Mouse (Mus musculus) forebrain, postnatal 0 days (tissue): ENCODE measurements around the gene Cfap73. TPM values are rescaled to one million over a fixed set of nuclear protein-coding genes. Genes with fewer than 3 reads are reported as not detected.
A peak's percentile ranks its signal among the peaks of the same experiment; 100 is the strongest.

Experiments
- ATAC-seq: fragments of 200-750 bp; cut with Nextera tagmentation; 2 replicates; pipeline ENCODE4 v1.8.0; 2017; ENCODE audit warnings: mild to moderate bottlenecking, moderate library complexity
- DNase-seq: peaks from one replicate; pipeline ENCODE4 v3.0.0-alpha.2; 2015
- H3K27ac ChIP-seq: fragments of 300-500 bp; sonication (generic); 2 replicates; pipeline ENCODE4 v1.5.1; 2014; ENCODE audit warnings: low read depth, mild to moderate bottlenecking, antibody characterized with exemption, low read length, moderate library complexity, mixed read lengths
- H3K27me3 ChIP-seq: fragments of 300-500 bp; sonication (generic); 2 replicates; pipeline ENCODE4 v1.6.1; 2014; ENCODE audit warnings: mild to moderate bottlenecking, low read length, mixed read lengths; ENCODE audit not compliant: insufficient read depth
- H3K36me3 ChIP-seq: fragments of 300-500 bp; sonication (generic); 2 replicates; pipeline ENCODE4 v1.6.1; 2014; ENCODE audit warnings: mild to moderate bottlenecking, moderate library complexity; ENCODE audit not compliant: insufficient read depth
- H3K4me1 ChIP-seq: fragments of 300-500 bp; sonication (generic); 2 replicates; pipeline ENCODE4 v1.6.1; 2014; ENCODE audit warnings: antibody characterized with exemption; ENCODE audit not compliant: insufficient read depth
- H3K4me2 ChIP-seq: fragments of 300-500 bp; sonication (generic); 2 replicates; pipeline ENCODE4 v1.6.1; 2014; ENCODE audit warnings: low read depth, mild to moderate bottlenecking, moderate library complexity
- H3K4me3 ChIP-seq: fragments of 300-500 bp; sonication (generic); 2 replicates; pipeline ENCODE4 v1.5.1; 2014; ENCODE audit warnings: low read depth, low read length, mixed read lengths
- H3K9ac ChIP-seq: fragments of 300-500 bp; sonication (generic); 2 replicates; pipeline ENCODE4 v1.6.1; 2014; ENCODE audit warnings: mild to moderate bottlenecking
- H3K9me3 ChIP-seq: fragments of 300-500 bp; sonication (generic); 2 replicates; pipeline ENCODE4 v1.6.1; 2016; ENCODE audit warnings: low read length
- CTCF ChIP-seq: sonication (generic); IDR thresholded peaks from 2 replicates; pipeline ENCODE4 v1.5.1; 2016; ENCODE audit warnings: antibody characterized with exemption, control low read depth, low read depth
- WGBS: fragments of 180-500 bp; shearing (Covaris S2); extraction: QIAGEN DNeasy Blood & Tissue Kit; methylation state at CpG from one replicate; pipeline ENCODE4 v1.1.7; 2014; 5-methylcytosine and 5-hydroxymethylcytosine counted together
- polyA plus RNA-seq: library from polyadenylated mRNA; unstranded; fragments of >200 nt; fragmentation: Nextera tagmentation; extraction: Ambion mirVana; gene quantifications from 2 replicates; pipeline ENCODE4 v1.2.1, GENCODE M21; 2015
- total RNA-seq: library from RNA; depleted of rRNA; stranded (reverse); fragments of >200 nt; gene quantifications from 2 replicates; pipeline ENCODE4 v1.2.3, GENCODE M21; 2014

The Cfap73 gene
- total and polyA plus RNA-seq, 2 experiments from 2014 or later, result 1.2 to 1.9 TPM

DNA sequence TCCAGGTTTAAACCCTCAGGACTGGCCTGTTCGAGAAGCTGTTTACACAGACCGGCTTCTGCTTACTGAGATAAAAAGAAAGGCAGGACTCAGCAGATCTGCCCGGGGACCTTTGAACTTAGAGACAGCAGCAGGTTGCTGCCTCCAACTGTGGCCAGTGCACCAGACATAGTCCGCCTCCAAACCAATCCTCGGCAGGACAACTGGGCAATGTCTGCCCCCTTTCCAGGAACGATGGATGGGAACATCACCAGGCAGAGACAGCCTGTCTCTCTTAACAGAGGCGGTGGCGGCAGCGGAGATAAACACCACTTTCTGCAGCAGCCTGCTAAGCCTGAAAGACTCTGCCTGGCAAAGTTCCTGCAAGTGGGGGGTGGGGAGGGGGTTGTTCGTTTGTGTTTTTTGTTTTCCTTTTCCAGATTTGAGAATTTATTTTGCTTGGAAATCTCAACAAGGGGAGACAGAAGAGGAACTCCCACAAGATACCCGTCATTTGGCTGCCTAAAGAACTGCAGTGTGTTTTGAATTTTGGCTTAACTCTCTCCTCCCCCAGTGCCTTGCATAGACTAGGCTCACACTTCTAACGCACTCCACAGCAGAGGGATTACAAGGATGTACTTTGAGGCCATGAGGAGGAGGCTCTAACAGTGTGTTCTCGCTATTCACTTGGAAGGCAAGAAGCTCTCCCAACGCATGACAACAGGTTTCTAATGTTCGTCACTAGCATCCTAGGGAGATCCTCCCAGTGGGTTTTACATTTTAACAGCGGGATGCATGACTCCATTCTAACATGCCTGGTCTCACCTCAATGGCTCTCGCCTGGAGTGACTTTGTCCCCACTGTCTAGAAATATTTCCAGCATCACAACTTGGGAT lies 47.1 kb downstream of the Cfap73 start:
- 10% methylated on average over 17 of the region's 17 CpGs for WGBS
- H3K9ac ChIP-seq, result no peak overlapping the region

DNA sequence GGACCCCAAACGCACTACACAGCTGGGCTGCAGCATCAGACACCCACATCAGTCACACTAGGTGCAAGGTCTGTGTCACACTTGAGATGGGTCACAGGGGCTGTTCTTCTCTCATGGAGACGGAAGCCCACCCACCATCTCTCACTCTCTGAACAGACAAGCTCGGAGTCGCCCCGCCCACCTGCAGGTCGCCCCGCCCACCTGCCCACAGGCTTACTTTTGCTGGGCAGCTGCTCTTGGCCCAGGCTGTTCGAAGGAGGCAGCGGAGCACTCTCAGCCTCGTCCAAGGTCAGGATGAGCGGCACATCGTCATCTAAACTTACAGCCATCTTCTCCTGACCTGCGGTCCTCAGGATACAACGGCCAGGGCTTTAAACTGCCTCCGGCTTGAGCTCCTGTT lies 49.1 kb downstream of the Cfap73 start:
- 42% methylated on average over 15 of the region's 15 CpGs for WGBS
- H3K4me3 ChIP-seq, result no peak overlapping the region
- peaks cover 20% of the 10 kb centered on the region; the same call in 1 of the 2 replicates for H3K36me3 ChIP-seq
- H3K4me2 ChIP-seq, result no peak overlapping the region
- DNase-seq (no peak), ATAC-seq (no peak)
- H3K9ac ChIP-seq, result no peak overlapping the region
- H3K4me1 ChIP-seq, result peaks cover 15% of the 10 kb centered on the region
- H3K27ac ChIP-seq, result no peak overlapping the region
- no peak for TF ChIP-seq CTCF
- no peaks in the 10 kb centered on the region for H3K27me3 ChIP-seq
- no peaks in the 10 kb centered on the region for H3K9me3 ChIP-seq

More for the DNA sequence above, 47.1 kb downstream of the Cfap73 start:
- no peaks in the 10 kb centered on the region for H3K9me3 ChIP-seq
- H3K4me1 ChIP-seq, result peaks cover 15% of the 10 kb centered on the region
- peak overlapping the region; percentile 50 for H3K27ac ChIP-seq
- no peak for TF ChIP-seq CTCF
- no peaks in the 10 kb centered on the region for H3K27me3 ChIP-seq
- ATAC-seq (no peak), DNase-seq (peak; percentile 50)
- peak overlapping the region; percentile 71 for H3K4me3 ChIP-seq
- H3K4me2 ChIP-seq, result peak overlapping the region; percentile 93
- peaks cover 13% of the 10 kb centered on the region; the same call in 1 of the 2 replicates for H3K36me3 ChIP-seq

DNA sequence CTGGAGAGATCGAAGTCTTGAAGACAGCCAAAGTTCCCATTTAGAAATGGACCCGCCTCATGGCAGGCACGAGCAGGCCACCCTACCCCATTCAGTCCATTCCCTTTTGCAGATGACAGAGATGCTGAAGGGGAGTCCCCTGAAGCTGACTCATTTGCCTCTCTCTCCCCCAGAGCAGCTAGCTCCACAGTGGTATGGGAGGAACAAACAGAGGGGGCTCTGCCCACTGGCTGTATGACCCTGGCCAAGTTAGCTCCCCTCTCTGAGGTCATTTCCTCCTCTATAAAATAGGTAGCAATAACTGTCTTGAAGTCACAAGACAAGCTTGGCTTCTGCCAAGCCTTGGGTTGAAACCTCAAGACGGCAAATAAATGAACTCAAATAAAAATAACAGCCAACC lies 50.5 kb downstream of the Cfap73 start:
- DNase-seq, result no peak
- no peak for TF ChIP-seq CTCF
- no peak overlapping the region for H3K9ac ChIP-seq
- H3K4me1 ChIP-seq, result peaks cover 12% of the 10 kb centered on the region; the same call in 1 of the 2 replicates
- peaks cover 20% of the 10 kb centered on the region; the same call in 1 of the 2 replicates for H3K36me3 ChIP-seq
- H3K27me3 ChIP-seq, result no peaks in the 10 kb centered on the region
- no peak overlapping the region for H3K27ac ChIP-seq
- H3K9me3 ChIP-seq, result no peaks in the 10 kb centered on the region
- no peak overlapping the region for H3K4me2 ChIP-seq
- ATAC-seq, result no peak
- WGBS, result 96% methylated on average over 4 of the region's 4 CpGs
- no peak overlapping the region for H3K4me3 ChIP-seq

DNA sequence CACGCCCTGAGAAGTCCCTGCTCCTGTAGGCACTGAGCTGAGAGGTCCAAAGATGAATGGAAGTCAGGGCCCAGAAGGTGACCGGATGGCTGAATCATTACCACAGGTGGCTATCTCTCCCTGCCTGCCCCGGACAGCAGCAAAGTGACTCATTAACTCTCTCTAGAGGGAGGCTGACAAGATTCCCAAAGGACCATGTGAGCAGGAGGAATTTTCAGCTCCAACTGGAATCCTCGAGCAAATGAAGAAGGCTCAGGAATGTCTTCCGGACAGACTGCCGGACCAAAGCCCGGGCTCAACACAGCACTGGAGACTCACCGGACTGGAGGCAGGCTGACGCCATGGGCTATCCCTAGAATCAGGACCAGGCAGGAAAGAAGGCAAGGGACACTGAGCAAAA lies 52.0 kb downstream of the Cfap73 start:
- no peak for TF ChIP-seq CTCF
- no peak for DNase-seq
- H3K9me3 ChIP-seq, result no peaks in the 10 kb centered on the region
- peaks cover 5% of the 10 kb centered on the region; the same call in 1 of the 2 replicates for H3K4me1 ChIP-seq
- H3K9ac ChIP-seq, result no peak overlapping the region
- no peak overlapping the region for H3K4me3 ChIP-seq
- H3K27me3 ChIP-seq, result no peaks in the 10 kb centered on the region
- no peak overlapping the region for H3K27ac ChIP-seq
- no peak overlapping the region for H3K4me2 ChIP-seq
- ATAC-seq, result no peak
- H3K36me3 ChIP-seq, result peaks cover 20% of the 10 kb centered on the region; the same call in 1 of the 2 replicates
- 87% methylated on average over 9 of the region's 9 CpGs for WGBS

DNA sequence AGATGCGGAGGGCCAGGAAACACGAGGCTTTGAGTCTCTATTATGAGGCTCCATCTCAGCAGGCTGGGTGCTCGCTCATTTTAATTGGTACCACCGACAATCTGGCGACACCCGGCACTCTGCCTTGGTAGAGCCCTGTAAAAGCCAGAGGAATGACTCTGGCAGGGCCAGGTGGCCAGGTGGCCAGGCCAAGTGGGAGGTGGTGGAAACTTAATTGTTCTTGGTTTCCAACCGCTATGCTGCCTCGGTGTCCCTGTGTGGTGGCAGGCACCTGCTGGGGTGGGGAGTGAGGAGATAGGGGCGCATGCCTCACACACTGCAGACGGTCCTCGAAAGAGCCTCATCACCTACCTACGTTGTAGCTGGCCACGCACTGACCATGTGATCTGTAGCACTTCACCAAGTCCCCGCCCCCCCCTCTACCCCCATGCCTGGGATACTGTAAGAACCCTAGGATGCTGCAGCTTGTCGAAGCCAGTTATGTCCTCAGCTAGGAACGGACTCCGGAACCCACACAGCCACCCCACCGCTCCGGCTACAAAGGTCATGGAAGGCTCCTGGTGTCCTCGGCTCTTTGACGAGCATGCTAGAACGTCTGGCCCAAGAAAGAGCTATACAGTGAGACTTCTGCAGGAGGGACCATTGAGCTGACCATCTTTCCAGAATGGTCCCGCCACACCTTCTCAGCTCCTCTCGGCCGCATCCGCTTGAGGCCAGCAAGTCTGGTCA lies 54.0 kb downstream of the Cfap73 start:
- ATAC-seq (peak; percentile 77), DNase-seq (no peak)
- H3K9ac ChIP-seq, result no peak overlapping the region

DNA sequence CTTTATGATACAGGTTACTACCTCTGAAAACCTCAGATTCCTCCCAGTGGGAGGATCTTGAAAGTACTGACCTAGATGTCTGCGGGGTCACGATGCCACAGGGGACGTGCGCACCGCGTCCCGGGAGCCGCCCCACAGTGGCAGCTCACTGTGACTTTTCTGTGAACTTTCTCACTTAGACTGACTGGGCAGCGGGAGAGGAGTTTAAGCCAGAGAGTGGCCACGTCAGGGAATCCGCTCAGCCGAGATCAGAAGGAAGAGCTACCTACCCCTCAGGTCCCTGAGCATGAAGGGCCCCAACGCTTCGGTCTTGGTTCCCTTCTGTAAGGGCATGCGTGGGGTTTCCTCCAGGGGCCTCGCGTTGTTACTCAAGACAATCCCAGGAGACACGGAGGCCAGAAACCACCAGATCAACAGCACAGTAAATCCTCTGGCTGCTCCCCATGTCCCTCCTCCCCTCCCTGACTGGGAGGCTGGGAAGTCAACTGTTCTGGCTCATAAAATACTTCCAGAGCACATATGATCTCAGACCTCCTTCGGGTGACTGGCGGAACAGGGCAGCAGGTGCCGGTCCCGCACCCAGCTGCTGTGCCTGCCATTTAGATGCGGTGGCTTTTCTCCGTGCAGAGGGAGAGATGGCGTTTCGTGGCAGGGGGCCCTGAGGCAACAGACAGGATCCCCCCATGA lies 54.7 kb downstream of the Cfap73 start:
- 63% methylated on average over 26 of the region's 26 CpGs for WGBS
- ATAC-seq (peak; percentile 70), DNase-seq (peak; percentile 52)
- H3K36me3 ChIP-seq, result peaks cover 20% of the 10 kb centered on the region; the same call in 1 of the 2 replicates
- H3K27me3 ChIP-seq, result no peaks in the 10 kb centered on the region
- H3K4me1 ChIP-seq, result no peaks in the 10 kb centered on the region
- H3K27ac ChIP-seq, result peak overlapping the region; percentile 40
- H3K4me3 ChIP-seq, result no peak overlapping the region
- H3K9me3 ChIP-seq, result no peaks in the 10 kb centered on the region
- no peak for TF ChIP-seq CTCF
- H3K4me2 ChIP-seq, result peak overlapping the region; percentile 5; the same call in 1 of the 2 replicates
- H3K9ac ChIP-seq, result no peak overlapping the region

More for the DNA sequence above, 54.0 kb downstream of the Cfap73 start:
- 74% methylated on average over 26 of the region's 26 CpGs for WGBS
- peak overlapping the region; percentile 5; the same call in 1 of the 2 replicates for H3K4me2 ChIP-seq
- H3K9me3 ChIP-seq, result no peaks in the 10 kb centered on the region
- H3K36me3 ChIP-seq, result peaks cover 20% of the 10 kb centered on the region; the same call in 1 of the 2 replicates
- no peaks in the 10 kb centered on the region for H3K27me3 ChIP-seq
- H3K4me1 ChIP-seq, result no peaks in the 10 kb centered on the region
- TF ChIP-seq CTCF, result no peak
- no peak overlapping the region for H3K4me3 ChIP-seq
- H3K27ac ChIP-seq, result peak overlapping the region; percentile 35; the same call in 1 of the 2 replicates
